Mouse (Mus musculus) adrenal gland, adult 18-20 months (tissue): ENCODE data around the gene St6galnac6. TPM values are rescaled to one million over a fixed set of nuclear protein-coding genes. Genes with fewer than 3 reads are reported as not detected.
A peak's percentile ranks its signal among the peaks of the same experiment; 100 is the strongest.

ENCODE experiments used
- DNase-seq, 2 experiments: peaks; one replicate each; pipeline ENCODE4 v3.0.0; 2021 to 2022; ENCODE audit warnings: low spot score in 2 of 2
- total RNA-seq, 2 experiments: library from RNA; stranded (reverse); gene quantifications; 1 replicate in 1 of 2; 2 replicates in 1 of 2; pipeline ENCODE4 v1.2.3; 2021

St6galnac6 gene
- total RNA-seq, 2 experiments from 2014 or later, result 52.4 to 67.9 TPM

- peak; percentile 72 to 73 for DNase-seq
Measured at GRCm38 (mm10) chr2:32582830-32583799, 16.4 kb upstream of the St6galnac6 start.

GRCm38 (mm10) chr2:32585149-32585714, 14.3 kb upstream of the St6galnac6 start:
- no peak for DNase-seq

- DNase-seq, result peak; percentile 84 to 88
Measured at GRCm38 (mm10) chr2:32586871-32587351, 12.6 kb upstream of the St6galnac6 start, which contains the start of gene St6galnac4. Gene St6galnac4 (plus strand): TSS chr2:32587095.

- no peak for DNase-seq
Measured at GRCm38 (mm10) chr2:32587731-32588321, 11.7 kb upstream of the St6galnac6 start.

- DNase-seq, result no peak
Measured at GRCm38 (mm10) chr2:32589213-32589795, 10.2 kb upstream of the St6galnac6 start.

GRCm38 (mm10) chr2:32590224-32590623, 9.3 kb upstream of the St6galnac6 start:
- no peak for DNase-seq

GRCm38 (mm10) chr2:32591249-32591648, 8.3 kb upstream of the St6galnac6 start:
- no peak for DNase-seq

GRCm38 (mm10) chr2:32596725-32597124, 2.8 kb upstream of the St6galnac6 start:
- DNase-seq, result no peak

GRCm38 (mm10) chr2:32597248-32597647, 2.3 kb upstream of the St6galnac6 start:
- no peak for DNase-seq

- no peak for DNase-seq
Measured at GRCm38 (mm10) chr2:32597699-32598098, 1.8 kb upstream of the St6galnac6 start.

GRCm38 (mm10) chr2:32598506-32598905, 1.0 kb upstream of the St6galnac6 start:
- no peak for DNase-seq

- peak in 1 of 2 experiments; percentile 33 for DNase-seq
Measured at GRCm38 (mm10) chr2:32601417-32602065, 2.0 kb downstream of the St6galnac6 start.

- DNase-seq, result peak; percentile 86 to 90
Measured at GRCm38 (mm10) chr2:32602600-32603054, 3.1 kb downstream of the St6galnac6 start.

GRCm38 (mm10) chr2:32604631-32605030, 5.1 kb downstream of the St6galnac6 start:
- no peak for DNase-seq

- peak; percentile 83 to 86 for DNase-seq
Measured at GRCm38 (mm10) chr2:32606161-32607142, 6.9 kb downstream of the St6galnac6 start.

GRCm38 (mm10) chr2:32607262-32607947, 7.9 kb downstream of the St6galnac6 start:
- DNase-seq, result peak in 1 of 2 experiments; percentile 39

- DNase-seq, result peak; percentile 66 to 70
Measured at GRCm38 (mm10) chr2:32608141-32608777, 8.8 kb downstream of the St6galnac6 start.

GRCm38 (mm10) chr2:32608778-32609435, 9.4 kb downstream of the St6galnac6 start:
- no peak for DNase-seq
